Mouse (Mus musculus): ENCODE results near the gene Nnmt. TPM values are rescaled to one million over a fixed set of nuclear protein-coding genes. Genes with fewer than 3 reads are reported as not detected.

Gene Nnmt
- polyA plus RNA-seq, 1 experiment from 2014 or later, result 2.6 TPM

- no peaks in the 10 kb centered on the region for H3K36me3 ChIP-seq (ENCODE audit: control insufficient read depth, insufficient read depth, low read length)
- no peak overlapping the region for H3K4me2 ChIP-seq (ENCODE audit: low read length)
- H3K9ac ChIP-seq (ENCODE audit: low read depth, low read length), result no peak overlapping the region
- H3K9me3 ChIP-seq (ENCODE audit: control insufficient read depth, low read length), result no peaks in the 10 kb centered on the region
- ATAC-seq, result no peak
- H3K4me1 ChIP-seq (ENCODE audit: control insufficient read depth, insufficient read depth, low read depth, low read length), result no peaks in the 10 kb centered on the region
- WGBS, result 60% methylated on average over 11 of the region's 11 CpGs
- H3K4me3 ChIP-seq (ENCODE audit: low read length), result no peak overlapping the region
- no peaks in the 10 kb centered on the region for H3K27me3 ChIP-seq (replicated peaks; ENCODE audit: control insufficient read depth, insufficient read depth, low read length)
- H3K27ac ChIP-seq (ENCODE audit: low read depth, low read length), result no peak overlapping the region
These were observed 8.0 kb downstream of the Nnmt start for GRCm38 (mm10) chr9:48596924-48597323.

DNA sequence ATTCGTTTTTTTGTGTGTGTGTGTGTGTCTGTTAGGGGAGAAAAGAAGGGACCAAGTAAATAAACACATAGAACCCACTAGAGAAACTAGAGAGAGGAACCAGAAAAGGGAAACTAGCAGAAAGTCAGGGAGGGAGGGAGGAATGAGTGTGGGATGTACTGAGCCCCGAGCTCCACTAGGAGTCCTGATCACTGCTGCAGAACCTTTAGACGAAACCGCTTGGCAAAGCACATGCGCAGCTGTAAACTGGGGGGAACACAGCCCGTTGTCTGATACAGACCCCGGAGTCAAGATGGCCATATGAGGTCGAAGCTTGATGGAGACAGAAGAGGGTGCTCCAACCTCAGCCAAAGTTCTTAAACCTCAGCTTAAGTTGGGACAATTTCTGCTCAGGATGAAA, 11.0 kb downstream of the Nnmt start:
- Histone ChIP-seq H3K27ac (ENCODE audit: low read depth, low read length) (no peak overlapping the region), H3K36me3 (ENCODE audit: control insufficient read depth, insufficient read depth, low read length) (no peaks in the 10 kb centered on the region), H3K9ac (ENCODE audit: low read depth, low read length) (no peak overlapping the region), H3K9me3 (ENCODE audit: control insufficient read depth, low read length) (no peaks in the 10 kb centered on the region), H3K4me3 (ENCODE audit: low read length) (no peak overlapping the region), H3K27me3 (replicated peaks; ENCODE audit: control insufficient read depth, insufficient read depth, low read length) (no peaks in the 10 kb centered on the region), H3K4me1 (ENCODE audit: control insufficient read depth, insufficient read depth, low read depth, low read length) (no peaks in the 10 kb centered on the region), H3K4me2 (ENCODE audit: low read length) (no peak overlapping the region)
- WGBS, result 61% methylated on average over 8 of the region's 8 CpGs
- ATAC-seq, result no peak

DNA sequence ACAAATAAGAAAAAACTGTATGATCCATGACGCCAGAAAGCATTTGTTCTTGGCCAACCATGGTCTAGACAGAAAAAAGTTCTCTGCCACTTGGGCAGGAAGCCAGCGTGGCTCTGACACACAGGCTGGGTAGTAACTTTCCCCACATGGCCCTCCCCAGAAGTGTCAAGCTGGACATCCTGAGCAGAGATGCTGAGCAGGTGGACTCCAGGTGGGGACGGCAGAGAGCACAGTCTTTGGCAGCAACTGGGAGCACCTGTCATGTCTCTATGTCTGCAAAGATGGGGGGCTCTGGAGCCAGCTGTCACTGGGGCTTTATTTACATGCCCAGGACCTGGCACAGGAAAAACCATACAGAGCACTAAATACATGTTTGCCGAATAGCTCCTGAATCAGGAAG, 14.3 kb downstream of the Nnmt start:
- no peak overlapping the region for H3K4me2 ChIP-seq (ENCODE audit: low read length)
- no peaks in the 10 kb centered on the region for H3K27me3 ChIP-seq (replicated peaks; ENCODE audit: control insufficient read depth, insufficient read depth, low read length)
- H3K9ac ChIP-seq (ENCODE audit: low read depth, low read length), result no peak overlapping the region
- no peaks in the 10 kb centered on the region for H3K9me3 ChIP-seq (ENCODE audit: control insufficient read depth, low read length)
- no peaks in the 10 kb centered on the region for H3K4me1 ChIP-seq (ENCODE audit: control insufficient read depth, insufficient read depth, low read depth, low read length)
- no peaks in the 10 kb centered on the region for H3K36me3 ChIP-seq (ENCODE audit: control insufficient read depth, insufficient read depth, low read length)
- H3K4me3 ChIP-seq (ENCODE audit: low read length), result no peak overlapping the region
- H3K27ac ChIP-seq (ENCODE audit: low read depth, low read length), result no peak overlapping the region
- ATAC-seq, result no peak
- 87% methylated on average over 4 of the region's 4 CpGs for WGBS

DNA sequence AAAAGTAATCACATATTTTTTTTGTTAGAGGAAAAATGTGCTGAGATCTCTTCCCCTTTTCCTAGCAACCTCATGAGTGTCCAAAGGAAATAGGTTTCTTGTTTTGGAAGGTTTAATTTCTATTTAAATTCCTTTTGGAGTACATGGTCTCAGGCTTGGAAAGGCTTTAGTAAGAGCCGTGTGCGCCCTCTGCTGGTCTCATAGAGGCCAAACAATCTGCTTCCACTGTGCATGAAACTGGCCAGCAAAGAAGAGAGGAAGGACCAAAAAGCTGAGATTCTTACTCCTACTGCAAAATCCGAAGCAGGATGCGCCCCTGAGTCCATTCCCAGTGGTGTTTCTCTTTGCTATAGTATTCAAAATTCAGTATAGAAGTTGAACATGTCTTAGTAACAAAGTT, 18.6 kb downstream of the Nnmt start:
- Histone ChIP-seq H3K36me3 (ENCODE audit: control insufficient read depth, insufficient read depth, low read length) (no peaks in the 10 kb centered on the region), H3K27ac (ENCODE audit: low read depth, low read length) (no peak overlapping the region), H3K9ac (ENCODE audit: low read depth, low read length) (no peak overlapping the region), H3K4me1 (ENCODE audit: control insufficient read depth, insufficient read depth, low read depth, low read length) (no peaks in the 10 kb centered on the region), H3K4me2 (ENCODE audit: low read length) (no peak overlapping the region), H3K27me3 (replicated peaks; ENCODE audit: control insufficient read depth, insufficient read depth, low read length) (no peaks in the 10 kb centered on the region), H3K4me3 (ENCODE audit: low read length) (no peak overlapping the region), H3K9me3 (ENCODE audit: control insufficient read depth, low read length) (no peaks in the 10 kb centered on the region)
- no peak for ATAC-seq
- 13% methylated on average over 4 of the region's 4 CpGs for WGBS

- no peak overlapping the region for H3K27ac ChIP-seq (ENCODE audit: low read depth, low read length)
- no peak overlapping the region for H3K9ac ChIP-seq (ENCODE audit: low read depth, low read length)
- no peaks in the 10 kb centered on the region for H3K27me3 ChIP-seq (replicated peaks; ENCODE audit: control insufficient read depth, insufficient read depth, low read length)
- no peaks in the 10 kb centered on the region for H3K9me3 ChIP-seq (ENCODE audit: control insufficient read depth, low read length)
- no peaks in the 10 kb centered on the region for H3K36me3 ChIP-seq (ENCODE audit: control insufficient read depth, insufficient read depth, low read length)
- no peak overlapping the region for H3K4me2 ChIP-seq (ENCODE audit: low read length)
- WGBS, result 72% methylated on average over 1 of the region's 1 CpGs
- H3K4me3 ChIP-seq (ENCODE audit: low read length), result no peak overlapping the region
- ATAC-seq, result no peak
- no peaks in the 10 kb centered on the region for H3K4me1 ChIP-seq (ENCODE audit: control insufficient read depth, insufficient read depth, low read depth, low read length)
These were observed 24.1 kb downstream of the Nnmt start for GRCm38 (mm10) chr9:48580808-48581207.

DNA sequence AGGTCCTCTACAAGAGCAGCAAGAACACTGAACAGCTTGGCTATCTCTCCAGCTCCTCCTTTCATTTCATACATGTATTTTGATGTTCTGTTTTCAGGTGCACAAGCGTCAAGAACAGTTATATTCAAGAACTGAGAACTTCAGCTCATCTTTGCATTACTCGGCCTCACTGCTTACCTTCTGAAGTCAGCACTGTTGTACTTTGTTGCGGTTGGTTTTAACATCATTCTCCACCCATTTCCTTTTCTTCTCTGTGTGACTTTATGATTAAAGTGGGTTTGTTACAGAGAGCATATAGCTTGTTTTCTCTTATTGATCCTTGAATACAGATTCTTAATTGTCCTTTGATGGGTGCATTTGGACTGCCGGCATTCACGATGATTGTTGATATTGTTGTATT, 42.6 kb downstream of the Nnmt start:
- 92% methylated on average over 5 of the region's 5 CpGs for WGBS
- no peak overlapping the region for H3K4me3 ChIP-seq (ENCODE audit: low read length)
- H3K9ac ChIP-seq (ENCODE audit: low read depth, low read length), result no peak overlapping the region
- no peaks in the 10 kb centered on the region for H3K36me3 ChIP-seq (ENCODE audit: control insufficient read depth, insufficient read depth, low read length)
- ATAC-seq, result no peak
- no peaks in the 10 kb centered on the region for H3K27me3 ChIP-seq (replicated peaks; ENCODE audit: control insufficient read depth, insufficient read depth, low read length)
- no peaks in the 10 kb centered on the region for H3K4me1 ChIP-seq (ENCODE audit: control insufficient read depth, insufficient read depth, low read depth, low read length)
- H3K9me3 ChIP-seq (ENCODE audit: control insufficient read depth, low read length), result no peaks in the 10 kb centered on the region
- no peak overlapping the region for H3K4me2 ChIP-seq (ENCODE audit: low read length)
- no peak overlapping the region for H3K27ac ChIP-seq (ENCODE audit: low read depth, low read length)

- 32% methylated on average over 4 of the region's 4 CpGs for WGBS
- Histone ChIP-seq H3K27me3 (replicated peaks; ENCODE audit: control insufficient read depth, insufficient read depth, low read length) (no peaks in the 10 kb centered on the region), H3K4me1 (ENCODE audit: control insufficient read depth, insufficient read depth, low read depth, low read length) (no peaks in the 10 kb centered on the region), H3K27ac (ENCODE audit: low read depth, low read length) (no peak overlapping the region), H3K36me3 (ENCODE audit: control insufficient read depth, insufficient read depth, low read length) (no peaks in the 10 kb centered on the region), H3K9me3 (ENCODE audit: control insufficient read depth, low read length) (no peaks in the 10 kb centered on the region), H3K9ac (ENCODE audit: low read depth, low read length) (no peak overlapping the region), H3K4me3 (ENCODE audit: low read length) (no peak overlapping the region), H3K4me2 (ENCODE audit: low read length) (no peak overlapping the region)
- no peak for ATAC-seq
These were observed 45.3 kb downstream of the Nnmt start for GRCm38 (mm10) chr9:48559482-48560139.

GRCm38 (mm10) chr9:48558637-48559036, 46.3 kb downstream of the Nnmt start:
- Histone ChIP-seq H3K9me3 (ENCODE audit: control insufficient read depth, low read length) (no peaks in the 10 kb centered on the region), H3K9ac (ENCODE audit: low read depth, low read length) (no peak overlapping the region), H3K4me1 (ENCODE audit: control insufficient read depth, insufficient read depth, low read depth, low read length) (no peaks in the 10 kb centered on the region), H3K27ac (ENCODE audit: low read depth, low read length) (no peak overlapping the region), H3K36me3 (ENCODE audit: control insufficient read depth, insufficient read depth, low read length) (no peaks in the 10 kb centered on the region), H3K4me3 (ENCODE audit: low read length) (no peak overlapping the region), H3K4me2 (ENCODE audit: low read length) (no peak overlapping the region), H3K27me3 (replicated peaks; ENCODE audit: control insufficient read depth, insufficient read depth, low read length) (no peaks in the 10 kb centered on the region)
- no peak for ATAC-seq
- WGBS, result 89% methylated on average over 4 of the region's 4 CpGs

- Histone ChIP-seq H3K4me2 (ENCODE audit: low read length) (no peak overlapping the region), H3K9me3 (ENCODE audit: control insufficient read depth, low read length) (no peaks in the 10 kb centered on the region), H3K4me3 (ENCODE audit: low read length) (no peak overlapping the region), H3K36me3 (ENCODE audit: control insufficient read depth, insufficient read depth, low read length) (no peaks in the 10 kb centered on the region), H3K27me3 (replicated peaks; ENCODE audit: control insufficient read depth, insufficient read depth, low read length) (no peaks in the 10 kb centered on the region), H3K9ac (ENCODE audit: low read depth, low read length) (no peak overlapping the region), H3K4me1 (ENCODE audit: control insufficient read depth, insufficient read depth, low read depth, low read length) (no peaks in the 10 kb centered on the region), H3K27ac (ENCODE audit: low read depth, low read length) (no peak overlapping the region)
- ATAC-seq, result no peak
- 85% methylated on average over 2 of the region's 2 CpGs for WGBS
These were observed 55.9 kb downstream of the Nnmt start for GRCm38 (mm10) chr9:48549056-48549455.

DNA sequence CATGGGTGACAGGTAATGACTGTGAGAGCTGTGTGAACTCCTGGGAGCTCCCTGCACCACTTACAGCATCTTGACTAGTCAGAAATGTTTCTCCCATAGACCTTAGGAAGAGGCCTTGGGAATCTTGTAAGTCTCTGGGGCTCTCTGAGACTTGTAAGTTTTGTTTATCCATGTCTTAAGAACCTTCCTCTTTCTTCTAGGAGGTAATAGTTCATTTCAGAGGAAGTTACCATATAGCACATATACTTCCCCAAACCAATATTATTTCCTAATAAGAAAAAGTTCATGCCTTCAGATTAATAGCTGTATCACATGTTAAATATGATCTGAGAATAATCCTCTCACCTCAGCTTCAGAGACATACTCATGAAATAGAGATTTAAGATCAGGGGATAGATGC, 57.7 kb downstream of the Nnmt start:
- ATAC-seq, result no peak
- Histone ChIP-seq H3K4me1 (ENCODE audit: control insufficient read depth, insufficient read depth, low read depth, low read length) (no peaks in the 10 kb centered on the region), H3K9me3 (ENCODE audit: control insufficient read depth, low read length) (peaks cover 2% of the 10 kb centered on the region; the same call in 1 of the 2 replicates), H3K36me3 (ENCODE audit: control insufficient read depth, insufficient read depth, low read length) (no peaks in the 10 kb centered on the region), H3K27ac (ENCODE audit: low read depth, low read length) (no peak overlapping the region), H3K4me3 (ENCODE audit: low read length) (no peak overlapping the region), H3K4me2 (ENCODE audit: low read length) (no peak overlapping the region), H3K9ac (ENCODE audit: low read depth, low read length) (no peak overlapping the region), H3K27me3 (replicated peaks; ENCODE audit: control insufficient read depth, insufficient read depth, low read length) (no peaks in the 10 kb centered on the region)

All from hindbrain, embryonic 16.5 days (tissue).